Mouse (Mus musculus) bone marrow, adult 2 months (tissue): ENCODE data around the gene Cttnbp2nl. TPM values are rescaled to one million over a fixed set of nuclear protein-coding genes. Genes with fewer than 3 reads are reported as not detected.
A peak's percentile ranks its signal among the peaks of the same experiment; 100 is the strongest.

ENCODE experiments used
- H3K27ac ChIP-seq: fragments of 200-500 bp; 2 replicates; pipeline ENCODE4 v1.5.1; 2012; ENCODE audit warnings: low read depth, mild to moderate bottlenecking, control low read depth, inconsistent platforms, low read length; ENCODE audit not compliant: control insufficient read depth, poor library complexity, insufficient read depth
- H3K4me1 ChIP-seq: fragments of 200-500 bp; 2 replicates; pipeline ENCODE4 v1.6.1; 2011; ENCODE audit warnings: low read length; ENCODE audit not compliant: control insufficient read depth, insufficient read depth
- H3K4me3 ChIP-seq: fragments of 200-500 bp; replicated peaks from 2 replicates; pipeline ENCODE3; 2011; ENCODE audit warnings: mild to moderate bottlenecking, low read depth, low read length, control low read depth; ENCODE audit not compliant: control insufficient read depth
- CTCF ChIP-seq: fragments of 200-500 bp; IDR thresholded peaks from 2 replicates; pipeline ENCODE4 v1.5.1; 2011; ENCODE audit warnings: low read length, control low read depth; ENCODE audit not compliant: control insufficient read depth, insufficient read depth
- POLR2A ChIP-seq: fragments of 200-500 bp; IDR thresholded peaks from 2 replicates; pipeline ENCODE4 v1.6.1; 2011; ENCODE audit warnings: low read depth, mild to moderate bottlenecking, control low read depth, low read length, borderline replicate concordance; ENCODE audit not compliant: control insufficient read depth
- WGBS: fragments of 180-500 bp; shearing (Covaris S2); methylation state at CpG from one replicate; pipeline ENCODE4 v1.1.7; 2018; 5-methylcytosine and 5-hydroxymethylcytosine counted together
- polyA plus RNA-seq: library from polyadenylated mRNA; stranded (reverse); fragments of >200 nt; gene quantifications from 2 replicates; pipeline ENCODE4 v1.2.4, GENCODE M21; 2011; ENCODE audit warnings: low replicate concordance; ENCODE audit not compliant: missing spikeins, insufficient read depth, insufficient read length

The Cttnbp2nl gene
- polyA plus RNA-seq, 1 experiment: 5.8 TPM

- WGBS: 3% methylated on average over 31 of the region's 31 CpGs
- H3K4me1 ChIP-seq: no peaks in the 10 kb centered on the region; the same call in 1 of the 2 replicates
- TF ChIP-seq CTCF (no peak), POLR2A (no peak)
- H3K27ac ChIP-seq: no peak overlapping the region
- H3K4me3 ChIP-seq: no peak overlapping the region
Measured at GRCm38 (mm10) chr3:104962141-104962611, 90.8 kb downstream of the Cttnbp2nl start.

GRCm38 (mm10) chr3:104961066-104962059 lies 91.6 kb downstream of the Cttnbp2nl start, which contains the start of gene Wnt2b:
TSS of gene Wnt2b (minus strand) at chr3:104961921.
- 2% methylated on average over 87 of the region's 87 CpGs for WGBS
- Histone ChIP-seq H3K27ac (no peak within 1 kb of the TSS), H3K4me1 (no peaks in the 10 kb centered on the region; the same call in 1 of the 2 replicates), H3K4me3 (peak within 1 kb of the TSS; percentile 15)
- TF ChIP-seq POLR2A (no peak), CTCF (no peak)

GRCm38 (mm10) chr3:104960026-104961000 lies 92.6 kb downstream of the Cttnbp2nl start:
- TF ChIP-seq CTCF (no peak), POLR2A (no peak)
- no peak overlapping the region for H3K4me3 ChIP-seq
- H3K4me1 ChIP-seq: no peaks in the 10 kb centered on the region; the same call in 1 of the 2 replicates
- 22% methylated on average over 19 of the region's 19 CpGs for WGBS
- H3K27ac ChIP-seq: no peak overlapping the region

- WGBS: 82% methylated on average over 6 of the region's 6 CpGs
- Histone ChIP-seq H3K4me3 (no peak overlapping the region), H3K4me1 (no peaks in the 10 kb centered on the region), H3K27ac (no peak overlapping the region)
- TF ChIP-seq CTCF: no peak
- no peak for TF ChIP-seq POLR2A
Measured at GRCm38 (mm10) chr3:104956131-104956581, 96.8 kb downstream of the Cttnbp2nl start.

- H3K27ac ChIP-seq: no peak overlapping the region
- TF ChIP-seq CTCF (no peak), POLR2A (no peak)
- 87% methylated on average over 15 of the region's 15 CpGs for WGBS
- H3K4me1 ChIP-seq: no peaks in the 10 kb centered on the region
- H3K4me3 ChIP-seq: no peak overlapping the region
Measured at GRCm38 (mm10) chr3:104954551-104954950, 98.4 kb downstream of the Cttnbp2nl start.

- Histone ChIP-seq H3K4me1 (no peaks in the 10 kb centered on the region), H3K27ac (no peak overlapping the region), H3K4me3 (no peak overlapping the region)
- WGBS: 82% methylated on average over 3 of the region's 3 CpGs
- TF ChIP-seq CTCF: no peak
- TF ChIP-seq POLR2A: no peak
Measured at GRCm38 (mm10) chr3:104954137-104954536, 98.8 kb downstream of the Cttnbp2nl start.

GRCm38 (mm10) chr3:104952891-104953670 lies 99.9 kb downstream of the Cttnbp2nl start:
- no peak for TF ChIP-seq CTCF
- TF ChIP-seq POLR2A: no peak
- H3K4me3 ChIP-seq: no peak overlapping the region
- no peaks in the 10 kb centered on the region for H3K4me1 ChIP-seq
- no peak overlapping the region for H3K27ac ChIP-seq
- 86% methylated on average over 23 of the region's 23 CpGs for WGBS

Other genes starting within 250 kb of the Cttnbp2nl start
- 7.5 and 18.5 TPM in 2 replicates for gene Mov10, start 234.6 kb downstream of the Cttnbp2nl start, polyA plus RNA-seq
- 3.4 and 14.7 TPM in 2 replicates for gene St7l, start 189.1 kb downstream of the Cttnbp2nl start, polyA plus RNA-seq
- 32.7 and 62.7 TPM in 2 replicates for gene Capza1, start 188.6 kb downstream of the Cttnbp2nl start, polyA plus RNA-seq
- not detected in 2 replicates for gene Wnt2b, start 91.2 kb downstream of the Cttnbp2nl start, polyA plus RNA-seq
- gene 4930564D02Rik, start 13.7 kb upstream of the Cttnbp2nl start, polyA plus RNA-seq: not detected in 2 replicates